Mouse (Mus musculus): ENCODE measurements at regions not wholly inside any gene's neighbourhood (a gene's known extent, or its start where the extent isn't known, plus 50 kb on each side); places are given as distances from the start of the nearest gene placed in this dataset.

- TF ChIP-seq POLR2A (IDR thresholded peaks at IDR 0.05; ENCODE audit: borderline replicate concordance, extremely low read depth, low read depth, low read length) (no peak), CTCF (IDR thresholded peaks at IDR 0.05; ENCODE audit: insufficient read depth, low read length) (no peak)
- no peak for DNase-seq
- H3K4me1 ChIP-seq (ENCODE audit: control insufficient read depth, insufficient read depth, low read length), result no peaks in the 10 kb centered on the region
- H3K4me3 ChIP-seq (replicated peaks; ENCODE audit: extremely low read depth, low read depth, low read length), result no peak overlapping the region
- 55% methylated on average over 2 of the region's 2 CpGs for WGBS
Measured at GRCm38 (mm10) chr11:56193426-56193825, 152.6 kb upstream of the Nmur2 start.

GRCm38 (mm10) chr11:56173895-56174294 is 133.1 kb upstream of the Nmur2 start:
- Histone ChIP-seq H3K4me3 (replicated peaks; ENCODE audit: extremely low read depth, low read depth, low read length) (no peak overlapping the region), H3K4me1 (ENCODE audit: control insufficient read depth, insufficient read depth, low read length) (no peaks in the 10 kb centered on the region)
- DNase-seq, result no peak
- 88% methylated on average over 1 of the region's 1 CpGs for WGBS
- TF ChIP-seq POLR2A (IDR thresholded peaks at IDR 0.05; ENCODE audit: borderline replicate concordance, extremely low read depth, low read depth, low read length) (no peak), CTCF (IDR thresholded peaks at IDR 0.05; ENCODE audit: insufficient read depth, low read length) (no peak)

GRCm38 (mm10) chr11:56173246-56173645 is 132.4 kb upstream of the Nmur2 start:
- DNase-seq, result no peak
- WGBS, result 68% methylated on average over 3 of the region's 3 CpGs
- TF ChIP-seq CTCF (IDR thresholded peaks at IDR 0.05; ENCODE audit: insufficient read depth, low read length) (no peak), POLR2A (IDR thresholded peaks at IDR 0.05; ENCODE audit: borderline replicate concordance, extremely low read depth, low read depth, low read length) (no peak)
- Histone ChIP-seq H3K4me3 (replicated peaks; ENCODE audit: extremely low read depth, low read depth, low read length) (no peak overlapping the region), H3K4me1 (ENCODE audit: control insufficient read depth, insufficient read depth, low read length) (no peaks in the 10 kb centered on the region)

- TF ChIP-seq POLR2A (IDR thresholded peaks at IDR 0.05; ENCODE audit: borderline replicate concordance, extremely low read depth, low read depth, low read length) (no peak), CTCF (IDR thresholded peaks at IDR 0.05; ENCODE audit: insufficient read depth, low read length) (no peak)
- no peak overlapping the region for H3K4me3 ChIP-seq (replicated peaks; ENCODE audit: extremely low read depth, low read depth, low read length)
- H3K4me1 ChIP-seq (ENCODE audit: control insufficient read depth, insufficient read depth, low read length), result no peaks in the 10 kb centered on the region
- 59% methylated on average over 9 of the region's 9 CpGs for WGBS
- no peak for DNase-seq
Measured at GRCm38 (mm10) chr11:56169576-56169975, 128.8 kb upstream of the Nmur2 start.

- TF ChIP-seq POLR2A (IDR thresholded peaks at IDR 0.05; ENCODE audit: borderline replicate concordance, extremely low read depth, low read depth, low read length), result no peak
- no peak for TF ChIP-seq CTCF (IDR thresholded peaks at IDR 0.05; ENCODE audit: insufficient read depth, low read length)
- 66% methylated on average over 2 of the region's 2 CpGs for WGBS
- H3K4me3 ChIP-seq (replicated peaks; ENCODE audit: extremely low read depth, low read depth, low read length), result no peak overlapping the region
- no peaks in the 10 kb centered on the region for H3K4me1 ChIP-seq (ENCODE audit: control insufficient read depth, insufficient read depth, low read length)
- DNase-seq, result no peak
Measured at GRCm38 (mm10) chr11:56166849-56167248, 126.0 kb upstream of the Nmur2 start.

GRCm38 (mm10) chr11:56165759-56166158 is 124.9 kb upstream of the Nmur2 start:
- Histone ChIP-seq H3K4me1 (ENCODE audit: control insufficient read depth, insufficient read depth, low read length) (no peaks in the 10 kb centered on the region), H3K4me3 (replicated peaks; ENCODE audit: extremely low read depth, low read depth, low read length) (no peak overlapping the region)
- 43% methylated on average over 5 of the region's 5 CpGs for WGBS
- TF ChIP-seq CTCF (IDR thresholded peaks at IDR 0.05; ENCODE audit: insufficient read depth, low read length) (no peak), POLR2A (IDR thresholded peaks at IDR 0.05; ENCODE audit: borderline replicate concordance, extremely low read depth, low read depth, low read length) (no peak)
- DNase-seq, result no peak

- Histone ChIP-seq H3K4me1 (ENCODE audit: control insufficient read depth, insufficient read depth, low read length) (no peaks in the 10 kb centered on the region), H3K4me3 (replicated peaks; ENCODE audit: extremely low read depth, low read depth, low read length) (no peak overlapping the region)
- WGBS, result 49% methylated on average over 2 of the region's 2 CpGs
- DNase-seq, result no peak
- TF ChIP-seq CTCF (IDR thresholded peaks at IDR 0.05; ENCODE audit: insufficient read depth, low read length) (no peak), POLR2A (IDR thresholded peaks at IDR 0.05; ENCODE audit: borderline replicate concordance, extremely low read depth, low read depth, low read length) (no peak)
Measured at GRCm38 (mm10) chr11:56160286-56160685, 119.5 kb upstream of the Nmur2 start.

GRCm38 (mm10) chr11:56159412-56160074 is 118.7 kb upstream of the Nmur2 start:
- H3K4me3 ChIP-seq (replicated peaks; ENCODE audit: extremely low read depth, low read depth, low read length), result no peak overlapping the region
- TF ChIP-seq CTCF (IDR thresholded peaks at IDR 0.05; ENCODE audit: insufficient read depth, low read length) (peak; percentile 18; the same call in 1 of the 2 replicates), POLR2A (IDR thresholded peaks at IDR 0.05; ENCODE audit: borderline replicate concordance, extremely low read depth, low read depth, low read length) (no peak)
- no peaks in the 10 kb centered on the region for H3K4me1 ChIP-seq (ENCODE audit: control insufficient read depth, insufficient read depth, low read length)
- 46% methylated on average over 10 of the region's 10 CpGs for WGBS
- no peak for DNase-seq

- 0 out of 2 replicates have a peak, but pooled peaks cover 3% of the 10 kb centered on the region for H3K4me1 ChIP-seq (ENCODE audit: control insufficient read depth, insufficient read depth, low read length)
- no peak for DNase-seq
- no peak for TF ChIP-seq CTCF (IDR thresholded peaks at IDR 0.05; ENCODE audit: insufficient read depth, low read length)
- TF ChIP-seq POLR2A (IDR thresholded peaks at IDR 0.05; ENCODE audit: borderline replicate concordance, extremely low read depth, low read depth, low read length), result no peak
- H3K4me3 ChIP-seq (replicated peaks; ENCODE audit: extremely low read depth, low read depth, low read length), result no peak overlapping the region
- WGBS, result 49% methylated on average over 13 of the region's 13 CpGs
Measured at GRCm38 (mm10) chr11:56150825-56151342, 110.1 kb upstream of the Nmur2 start.

- 54% methylated on average over 1 of the region's 1 CpGs for WGBS
- TF ChIP-seq CTCF (IDR thresholded peaks at IDR 0.05; ENCODE audit: insufficient read depth, low read length) (no peak), POLR2A (IDR thresholded peaks at IDR 0.05; ENCODE audit: borderline replicate concordance, extremely low read depth, low read depth, low read length) (no peak)
- H3K4me1 ChIP-seq (ENCODE audit: control insufficient read depth, insufficient read depth, low read length), result 0 out of 2 replicates have a peak, but pooled peaks cover 3% of the 10 kb centered on the region
- DNase-seq, result no peak
- H3K4me3 ChIP-seq (replicated peaks; ENCODE audit: extremely low read depth, low read depth, low read length), result no peak overlapping the region
Measured at GRCm38 (mm10) chr11:56149752-56150151, 108.9 kb upstream of the Nmur2 start.
